Mouse (Mus musculus) kidney, postnatal 14 days (tissue): ENCODE results near the gene Nucks1.
A peak's percentile ranks its signal among the peaks of the same experiment; 100 is the strongest.

Experiments
- DNase-seq: peaks from one replicate; pipeline ENCODE4 v3.0.0; 2022; ENCODE audit warnings: mixed read lengths

Gene Nucks1

DNA sequence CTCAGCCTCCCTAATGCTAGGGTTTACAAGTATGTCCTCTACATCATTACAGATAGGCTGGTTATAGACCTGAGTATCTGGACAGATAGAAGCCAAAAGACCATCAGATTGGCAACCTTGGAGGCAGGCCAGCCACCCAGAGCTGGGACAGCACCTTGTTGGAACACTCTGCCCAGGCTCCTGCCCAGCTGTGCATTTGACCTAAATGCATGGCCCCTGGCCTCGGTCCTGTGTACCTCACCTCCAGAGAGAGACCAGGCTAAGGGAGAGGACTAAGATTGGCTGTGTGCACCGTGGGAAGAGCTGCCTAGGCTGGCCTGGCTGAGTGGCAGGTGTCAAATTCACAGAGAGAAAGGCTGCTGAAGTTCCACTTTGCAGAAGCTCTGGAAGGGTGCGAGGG is 58.2 kb downstream of the Nucks1 start:
- peak; percentile 40 for DNase-seq

DNA sequence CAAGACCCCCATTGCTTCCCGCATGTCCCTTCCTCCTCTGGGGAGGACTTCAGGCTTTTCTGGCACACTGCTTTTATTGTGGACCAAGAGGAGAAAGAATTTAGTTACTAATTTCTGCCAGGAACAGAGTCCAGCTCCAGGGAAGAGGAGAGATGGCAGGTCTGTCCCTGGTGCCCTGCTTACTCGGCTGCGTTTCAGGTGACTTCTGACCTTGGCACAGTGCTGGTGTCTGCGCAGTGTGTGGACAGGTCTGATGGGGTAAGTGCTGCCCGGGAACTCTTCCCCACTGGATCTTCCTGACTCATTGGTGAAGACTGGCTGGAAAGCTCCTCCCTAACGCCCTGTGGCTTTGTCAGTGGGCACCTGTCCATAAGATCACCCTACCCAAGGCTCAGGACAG is 58.6 kb downstream of the Nucks1 start:
- DNase-seq, result peak; percentile 83

DNA sequence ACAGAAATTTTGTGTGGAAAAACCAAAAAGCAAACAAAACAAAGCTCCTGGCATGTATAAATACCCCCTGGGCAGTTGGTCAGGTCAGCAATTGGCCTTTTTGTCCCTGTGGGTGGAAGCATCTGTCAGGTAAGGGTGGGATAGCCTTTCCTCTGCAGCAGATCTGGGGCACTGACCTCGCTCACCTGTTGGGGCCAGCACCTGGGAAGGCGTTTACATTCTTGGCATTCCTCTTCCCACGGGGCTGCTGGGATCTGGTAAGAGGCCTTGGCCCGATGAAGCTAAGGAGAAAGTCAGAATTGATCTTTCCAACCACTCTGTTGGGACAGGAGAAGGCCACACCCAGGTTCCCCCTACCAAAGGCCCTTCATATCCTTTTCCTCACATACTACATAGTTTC is 59.5 kb downstream of the Nucks1 start:
- peak; percentile 48 for DNase-seq

DNA sequence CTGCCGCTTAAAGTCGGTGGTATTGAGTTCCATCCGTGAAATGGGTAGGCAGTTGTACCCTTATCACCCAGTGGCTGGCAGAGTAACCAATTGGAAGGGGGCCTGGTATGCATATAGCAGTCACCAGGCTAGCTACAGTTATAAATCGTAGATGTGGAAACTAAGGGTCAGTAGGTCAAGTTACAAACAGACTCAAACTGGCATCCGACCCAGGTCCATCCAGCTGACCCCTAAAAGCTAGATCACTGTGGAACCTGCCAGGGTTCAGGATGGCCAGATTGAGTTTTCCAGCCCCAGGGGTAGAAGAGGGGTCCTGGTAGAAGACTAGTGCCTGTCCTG is 60.0 kb downstream of the Nucks1 start:
- peak; percentile 40 for DNase-seq

DNA sequence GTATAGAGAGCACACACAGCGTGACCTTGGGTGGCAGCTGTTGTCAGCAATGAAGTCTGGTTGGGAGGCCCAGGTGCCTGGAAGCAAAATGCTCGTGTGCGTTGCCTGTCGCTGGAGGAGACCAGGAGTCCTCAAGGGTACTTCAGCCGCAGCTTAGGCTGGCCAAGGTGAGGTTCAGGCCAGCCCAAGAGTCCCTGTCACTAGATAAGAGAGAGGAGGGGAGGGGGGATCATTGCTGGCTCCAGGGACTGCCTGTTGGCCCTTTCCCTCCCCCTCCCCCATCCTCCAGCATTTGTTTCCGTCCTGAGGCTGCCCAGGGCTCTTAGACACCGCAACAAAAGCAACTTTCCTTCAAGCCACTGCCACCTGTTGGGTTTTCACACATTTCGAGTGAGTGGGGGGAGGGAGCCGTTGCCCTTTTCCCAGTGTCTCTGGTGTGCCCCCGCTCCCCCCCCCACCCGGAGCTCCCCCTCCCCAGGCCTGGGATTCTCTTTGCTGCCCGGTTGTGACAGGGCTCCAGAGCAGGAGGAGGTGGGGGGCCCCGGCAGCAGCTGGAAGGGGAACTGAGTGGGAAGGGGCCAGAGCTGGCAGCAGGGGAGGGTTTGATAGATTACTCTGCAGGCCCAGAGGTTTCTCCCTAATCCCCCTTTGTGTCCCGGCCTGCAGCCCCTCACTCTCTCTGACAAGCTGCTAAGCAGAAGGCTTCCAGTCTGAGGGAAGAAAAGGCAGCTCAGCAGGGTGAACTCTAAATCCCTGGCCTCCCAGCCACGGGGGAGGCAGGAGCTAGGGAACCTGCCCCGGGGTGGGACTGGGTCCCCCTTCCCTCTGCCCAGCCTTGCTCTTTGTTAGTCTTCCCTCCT is 60.6 kb downstream of the Nucks1 start:
- no peak for DNase-seq

DNA sequence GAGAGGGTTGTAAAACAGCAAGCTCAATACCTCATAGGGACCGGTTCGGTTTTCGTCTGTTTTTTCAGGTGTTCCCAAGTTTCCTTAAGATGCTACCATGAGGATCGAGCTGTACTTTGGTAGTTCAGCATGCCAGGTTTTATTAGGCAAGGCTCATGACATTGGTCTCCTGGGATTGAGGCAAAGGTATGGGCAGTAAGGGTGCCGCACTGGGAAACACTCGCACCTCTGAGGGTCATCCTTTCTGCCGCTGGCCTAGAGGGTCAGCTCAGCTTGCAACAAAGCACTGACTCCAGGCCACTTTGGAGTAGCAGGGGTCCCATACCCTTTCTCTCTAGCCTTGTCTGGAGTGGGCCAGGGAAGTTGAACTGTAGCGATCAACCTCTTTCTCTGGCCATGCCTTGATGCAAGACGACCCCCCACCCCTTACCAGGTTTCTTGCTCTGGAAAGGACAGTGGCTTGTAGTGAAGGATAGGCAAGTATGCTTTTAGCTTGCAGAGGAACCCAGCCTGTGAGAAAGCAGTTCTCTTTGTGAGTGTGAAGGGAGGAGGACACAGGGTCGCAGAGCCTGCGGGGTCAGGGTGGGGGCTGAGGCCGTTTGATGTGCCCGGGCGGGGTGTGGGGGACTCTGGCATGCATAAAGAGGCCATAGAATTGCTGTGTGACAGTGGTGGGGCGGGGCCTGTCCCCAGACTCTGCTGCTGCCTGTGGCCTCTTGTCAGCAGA is 61.6 kb downstream of the Nucks1 start:
- DNase-seq, result peak; percentile 39

DNA sequence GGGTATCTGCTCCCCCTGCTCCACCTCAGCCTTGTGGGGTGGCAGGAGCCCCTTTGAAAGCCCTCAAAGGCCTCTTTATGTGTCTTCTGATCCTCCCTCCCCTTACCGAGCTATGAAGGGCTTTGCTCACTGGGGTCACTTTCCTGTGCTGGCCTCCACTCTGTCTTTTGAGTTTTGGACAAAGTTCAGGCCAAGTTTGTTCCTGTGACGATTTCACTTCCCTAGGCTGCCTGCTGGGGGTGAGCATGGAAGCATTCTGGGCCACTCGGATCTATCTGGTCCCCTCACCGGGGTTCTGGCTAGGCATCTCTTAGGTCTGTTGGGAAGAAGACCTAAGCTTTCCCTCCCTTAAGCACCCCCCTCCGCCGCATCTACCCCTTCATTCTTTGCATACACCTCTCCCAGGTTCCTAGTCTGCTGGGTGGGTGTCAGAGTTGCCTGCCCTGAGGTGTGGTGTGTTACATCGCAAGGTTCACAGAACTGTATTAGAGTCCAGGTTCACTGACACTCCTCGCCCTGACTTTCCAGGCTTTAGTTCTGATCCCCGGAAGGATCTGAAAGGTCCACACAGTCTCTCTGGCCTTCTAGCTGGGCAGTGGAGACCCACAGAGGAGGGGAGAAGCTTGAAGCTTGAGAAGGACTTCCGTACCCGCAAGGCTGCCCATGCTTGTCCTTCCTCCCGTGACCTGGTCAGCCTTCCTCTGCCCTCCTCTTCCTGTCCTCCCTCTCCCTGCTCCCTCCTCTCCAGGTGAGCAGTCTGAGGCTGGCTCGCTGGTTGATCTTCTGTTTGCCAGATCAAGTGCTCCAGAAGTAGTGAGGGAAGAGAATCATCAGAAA is 62.4 kb downstream of the Nucks1 start:
- peak; percentile 55 for DNase-seq

DNA sequence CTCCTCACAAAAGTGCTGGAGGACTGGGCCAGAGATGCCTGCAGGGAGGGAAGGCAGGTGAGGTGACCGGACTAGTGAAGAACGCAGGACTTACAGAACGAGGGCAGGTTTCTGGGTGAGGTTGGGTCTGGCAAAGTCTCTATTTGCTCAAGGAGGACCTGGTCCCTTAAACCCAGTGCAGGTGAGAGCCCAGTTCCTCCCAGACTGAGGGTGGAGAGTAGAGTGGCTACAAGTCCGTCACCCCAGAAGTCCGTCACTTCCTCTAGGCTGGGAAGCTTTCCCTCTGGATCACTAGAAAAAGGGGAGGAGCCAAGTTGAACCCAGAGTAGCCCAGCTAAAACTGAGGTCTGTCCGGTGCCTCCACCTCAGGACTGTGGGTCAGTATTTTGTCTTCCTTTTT is 63.7 kb downstream of the Nucks1 start:
- DNase-seq, result no peak

DNA sequence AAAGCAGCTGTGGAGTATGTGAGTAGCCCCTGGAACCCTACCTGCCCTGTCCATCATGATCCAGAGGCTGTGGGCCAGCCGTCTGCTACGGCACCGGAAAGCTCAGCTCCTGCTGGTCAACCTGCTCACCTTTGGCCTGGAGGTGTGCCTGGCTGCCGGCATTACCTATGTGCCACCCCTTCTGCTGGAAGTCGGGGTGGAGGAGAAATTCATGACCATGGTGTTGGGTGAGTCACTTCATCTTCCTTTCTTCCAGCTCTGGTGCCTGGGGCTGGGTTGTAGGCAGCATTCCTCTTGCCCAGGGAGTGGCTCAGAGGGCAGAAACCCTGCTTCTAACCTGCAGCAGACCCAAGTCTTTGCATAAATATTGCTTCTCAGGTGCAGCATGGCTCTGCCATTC is 66.6 kb downstream of the Nucks1 start:
- DNase-seq, result no peak

DNA sequence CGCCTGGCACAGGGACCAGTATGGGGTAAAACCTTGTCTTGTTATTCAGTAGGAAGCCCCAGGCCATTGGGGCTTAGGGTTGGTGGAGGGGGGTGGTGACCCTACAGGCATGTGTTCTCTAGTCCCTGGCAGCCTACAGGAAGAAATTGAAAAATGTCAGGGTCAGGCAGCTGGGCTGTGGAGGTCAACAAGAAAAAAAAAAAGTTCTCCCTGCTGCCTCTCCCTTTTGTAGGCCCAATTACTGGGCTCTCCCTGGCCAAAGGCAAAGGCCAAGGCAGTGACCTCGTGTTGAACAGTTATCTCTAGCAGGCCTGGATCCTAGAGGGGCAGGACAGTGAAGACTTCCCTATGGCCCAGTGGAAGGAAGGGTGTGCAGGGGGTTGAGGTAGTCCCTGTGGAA is 70.1 kb downstream of the Nucks1 start:
- no peak for DNase-seq

DNA sequence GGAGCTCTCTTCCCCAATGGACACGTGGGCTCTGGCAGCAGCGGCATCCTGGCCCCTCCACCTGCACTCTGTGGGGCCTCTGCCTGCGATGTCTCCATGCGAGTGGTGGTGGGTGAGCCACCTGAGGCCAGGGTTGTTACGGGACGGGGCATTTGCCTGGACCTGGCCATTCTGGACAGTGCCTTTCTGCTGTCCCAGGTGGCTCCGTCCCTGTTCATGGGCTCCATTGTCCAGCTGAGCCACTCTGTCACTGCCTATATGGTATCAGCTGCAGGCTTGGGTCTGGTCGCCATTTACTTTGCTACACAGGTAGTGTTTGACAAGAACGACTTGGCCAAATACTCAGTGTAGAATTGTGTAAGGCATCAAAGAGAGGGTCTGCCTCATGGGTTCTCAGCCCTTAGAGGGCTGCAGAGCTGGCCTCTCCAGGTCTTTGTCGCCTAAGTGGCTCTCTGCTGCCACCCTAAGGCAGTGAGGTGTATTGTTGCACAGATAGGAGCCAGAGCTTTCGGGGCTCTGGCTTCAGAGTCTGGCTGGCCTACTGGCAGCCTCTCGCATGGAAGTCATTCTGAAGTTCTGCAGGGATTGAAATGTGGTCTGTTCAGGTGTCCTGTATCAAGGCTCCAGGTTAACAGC is 71.2 kb downstream of the Nucks1 start:
- peak; percentile 82 for DNase-seq

DNA sequence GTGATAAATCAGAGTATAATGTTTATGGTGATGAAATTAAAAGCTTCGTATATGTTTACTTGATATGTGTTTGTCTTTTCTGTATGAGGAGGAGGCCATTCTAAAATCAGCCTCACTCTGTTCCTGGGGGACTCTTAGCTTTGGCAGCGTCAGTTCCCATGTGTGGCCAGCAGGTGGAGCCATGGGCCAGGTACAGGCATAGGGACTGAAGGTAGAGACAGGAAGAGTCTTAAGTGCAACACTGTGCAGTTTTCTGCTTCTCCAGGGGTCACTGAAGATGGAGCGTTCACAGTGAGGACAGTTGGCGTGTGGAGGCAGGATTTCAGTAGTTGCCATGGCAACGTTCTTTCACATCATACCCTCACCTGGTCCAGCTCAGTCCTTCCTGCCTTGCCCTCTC is 72.6 kb downstream of the Nucks1 start:
- peak; percentile 79 for DNase-seq

DNA sequence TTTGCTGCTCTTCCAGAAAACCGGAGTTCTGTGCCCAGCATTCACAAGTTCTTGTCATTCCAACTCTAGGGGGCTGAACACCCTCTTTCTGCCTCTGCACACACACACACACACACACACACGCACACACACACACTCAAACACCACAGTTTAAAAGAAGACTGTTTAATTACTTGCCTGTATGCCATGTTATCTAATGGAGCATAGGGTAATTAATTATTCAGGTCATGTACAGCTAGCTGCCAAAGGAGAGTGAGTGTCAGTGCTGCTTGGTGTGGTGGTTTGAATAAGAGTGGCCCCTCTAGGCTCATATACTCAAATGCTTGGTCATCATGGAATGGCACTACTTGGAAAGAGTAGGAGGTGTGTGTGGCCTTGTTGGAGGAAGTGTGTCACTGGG is 73.5 kb downstream of the Nucks1 start:
- no peak for DNase-seq
